Mouse (Mus musculus): ENCODE measurements around the gene Nagk. TPM values are rescaled to one million over a fixed set of nuclear protein-coding genes. Genes with fewer than 3 reads are reported as not detected.
A peak's percentile ranks its signal among the peaks of the same experiment; 100 is the strongest.
"Not testable (repeated sequence)": the region's sequence is repeated elsewhere in the genome, so short reads cannot be mapped to it uniquely, and the experiment has no call there.

The Nagk gene
- total RNA-seq, 2 experiments from 2014 or later: 3.5 to 4.2 TPM

DNA sequence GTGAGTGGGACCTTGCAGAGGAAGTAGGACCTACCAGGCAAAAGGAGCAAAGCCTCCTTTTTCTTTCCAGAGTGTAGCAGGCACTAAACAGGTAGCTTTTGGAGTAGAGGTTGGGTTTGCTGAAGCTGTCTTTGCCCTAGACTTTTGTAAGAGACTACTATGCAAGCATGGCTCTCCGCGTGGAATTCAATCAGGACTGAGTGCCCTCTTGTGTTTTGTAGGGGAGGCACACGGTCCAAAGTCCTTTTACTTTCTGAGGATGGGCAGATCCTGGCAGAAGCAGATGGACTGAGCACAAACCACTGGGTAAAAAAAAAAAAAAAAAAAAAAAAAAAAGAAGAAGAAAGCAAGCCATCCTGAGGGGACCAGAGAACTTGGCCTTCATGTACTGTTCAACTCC, 1.9 kb downstream of the Nagk start:
- ATAC-seq (replicated peaks; ENCODE audit: low FRiP score, low TSS enrichment, poor library complexity, severe bottlenecking): no peak

GRCm38 (mm10) chr6:83802033-83802432, 7.3 kb downstream of the Nagk start:
- ATAC-seq (replicated peaks; ENCODE audit: low FRiP score, low TSS enrichment, poor library complexity, severe bottlenecking): no peak

GRCm38 (mm10) chr6:83802846-83803245, 8.1 kb downstream of the Nagk start:
- ATAC-seq (replicated peaks; ENCODE audit: low FRiP score, low TSS enrichment, poor library complexity, severe bottlenecking): no peak

DNA sequence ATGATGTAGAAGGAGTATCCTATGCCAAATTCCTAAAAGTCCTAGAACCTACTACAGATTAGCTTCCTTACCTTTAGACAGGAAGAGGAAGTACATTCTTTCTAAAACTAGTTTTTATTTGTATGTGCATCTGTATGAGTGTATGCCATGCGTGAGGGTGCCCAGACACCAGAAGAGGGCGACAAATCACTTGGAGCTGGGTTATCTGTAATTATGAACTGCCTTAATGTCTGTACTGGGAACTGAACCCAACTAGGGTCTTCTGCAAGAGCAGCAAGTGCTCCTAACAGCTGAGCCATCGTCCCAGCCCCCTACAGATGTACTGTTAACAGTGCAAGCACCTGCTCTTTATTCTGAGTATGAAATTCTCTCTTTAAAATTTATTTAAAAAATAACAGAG, 21.0 kb downstream of the Nagk start:
- no peak for ATAC-seq (replicated peaks; ENCODE audit: low FRiP score, low TSS enrichment, poor library complexity, severe bottlenecking)

GRCm38 (mm10) chr6:83818996-83819395, 24.2 kb downstream of the Nagk start:
- ATAC-seq (replicated peaks; ENCODE audit: low FRiP score, low TSS enrichment, poor library complexity, severe bottlenecking): no peak

DNA sequence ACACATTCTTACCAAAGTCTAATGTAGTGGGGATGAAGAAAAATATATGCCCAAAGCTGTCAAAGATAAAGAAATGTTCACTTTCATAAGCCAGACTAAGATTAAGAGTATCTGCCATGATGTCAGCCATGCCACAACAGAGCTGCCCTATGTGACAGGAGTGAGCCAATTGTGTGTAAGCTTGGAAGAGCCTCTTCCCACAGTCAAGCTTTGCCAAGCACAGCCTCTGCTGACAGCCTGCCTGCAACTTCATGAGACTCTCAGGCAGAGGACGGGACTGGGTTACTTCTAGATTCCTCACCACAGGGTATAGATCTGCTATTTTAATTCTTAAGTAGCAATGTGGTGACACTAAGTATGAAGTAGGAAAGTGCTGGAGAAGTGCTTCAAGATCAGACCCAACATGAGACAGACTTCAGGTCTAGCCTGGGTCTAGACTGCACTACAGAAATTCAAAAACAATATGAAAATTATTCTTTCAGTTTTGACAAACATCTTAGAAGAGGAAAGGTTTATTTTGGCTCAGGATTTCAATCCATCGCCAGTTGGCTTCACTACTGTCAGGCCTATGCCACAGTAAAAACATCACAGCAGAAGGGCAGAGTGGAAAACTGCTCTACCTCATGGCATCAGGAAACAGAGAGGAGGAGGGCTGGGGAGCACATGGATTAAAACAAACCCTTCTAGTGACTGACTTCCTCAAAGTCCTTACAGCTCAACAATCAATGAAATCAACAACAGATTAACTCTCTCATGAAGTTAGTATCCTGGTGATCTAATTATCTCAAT, 26.1 kb downstream of the Nagk start:
- ATAC-seq (replicated peaks; ENCODE audit: low FRiP score, low TSS enrichment, poor library complexity, severe bottlenecking): no peak

DNA sequence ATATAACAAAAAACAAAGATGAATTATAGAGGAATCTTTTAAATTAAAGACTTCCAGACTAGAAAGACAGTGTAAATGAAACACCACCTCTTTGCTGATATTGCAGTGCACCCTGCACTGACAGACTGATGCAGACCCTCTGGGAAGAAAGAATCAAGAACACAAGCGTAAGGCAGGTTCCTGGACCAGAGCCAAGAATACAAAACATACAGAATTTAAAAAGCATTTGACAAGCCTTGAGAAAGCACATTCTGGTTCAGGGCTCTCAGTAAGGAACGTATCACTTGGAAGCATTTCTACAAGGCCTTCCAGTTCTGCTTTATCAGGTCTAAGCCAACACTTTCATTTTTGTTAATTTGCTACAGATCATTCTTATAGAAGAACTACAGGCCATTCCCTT, 27.1 kb downstream of the Nagk start:
- ATAC-seq (replicated peaks; ENCODE audit: low FRiP score, low TSS enrichment, poor library complexity, severe bottlenecking): no peak

DNA sequence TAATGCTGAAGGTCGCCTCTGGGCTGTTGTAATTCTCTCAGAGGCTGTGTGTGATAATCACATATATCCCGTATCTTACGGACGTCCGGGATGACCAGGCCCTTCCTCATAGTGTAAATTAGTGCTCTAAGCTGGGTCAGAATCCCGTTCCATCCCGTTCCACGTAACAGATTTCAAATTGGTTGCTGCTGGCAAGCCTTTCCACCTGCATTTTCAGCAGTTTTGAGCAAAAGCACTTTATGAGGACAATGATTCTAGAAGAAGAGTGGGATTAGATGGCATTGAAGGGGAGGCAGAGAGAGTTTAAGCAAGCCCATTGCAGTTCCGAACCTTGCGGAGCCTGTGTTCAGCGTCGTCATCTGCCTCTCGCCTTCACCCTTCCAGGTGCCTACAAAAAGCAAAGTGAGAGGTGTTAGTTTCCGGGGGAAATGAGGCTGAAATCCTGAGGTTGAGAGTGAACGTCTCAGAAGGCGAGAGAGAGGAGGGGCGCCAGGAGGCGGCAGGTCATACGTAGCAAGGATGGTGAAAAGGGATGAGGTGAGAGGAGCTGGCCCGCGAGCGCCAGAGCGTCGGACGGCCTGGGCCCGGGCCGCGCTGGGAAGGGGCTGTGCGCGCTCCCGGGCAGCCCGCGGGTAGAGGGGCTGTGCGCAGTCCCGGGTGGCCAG, 36.3 kb downstream of the Nagk start:
- peak; percentile 24 for ATAC-seq (replicated peaks; ENCODE audit: low FRiP score, low TSS enrichment, poor library complexity, severe bottlenecking)

DNA sequence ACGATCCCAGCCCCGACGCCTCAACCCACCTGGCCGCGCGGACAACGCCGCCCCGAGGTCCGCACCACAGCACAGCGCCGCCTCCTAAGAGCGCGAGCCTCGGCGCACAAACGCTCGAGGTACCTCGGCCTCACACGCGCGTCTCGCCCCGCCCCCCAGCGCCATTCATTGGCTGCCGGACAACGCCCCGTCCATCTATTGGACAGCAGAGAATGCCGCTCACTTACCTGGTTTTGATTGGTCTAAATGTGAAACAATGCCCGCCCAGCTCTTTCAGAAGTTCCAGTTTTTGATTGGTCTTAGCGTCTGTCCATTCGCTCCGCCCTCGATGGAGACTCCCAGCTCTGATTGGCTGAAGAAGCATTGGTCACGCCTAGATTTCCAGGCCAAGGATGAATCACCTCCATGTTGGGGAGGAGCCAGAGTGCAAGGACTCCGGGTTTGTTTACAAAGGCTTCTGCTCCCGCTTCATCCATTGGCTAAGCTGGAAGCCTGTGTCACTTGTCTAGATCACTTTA, 36.9 kb downstream of the Nagk start, which contains the start of gene Paip2b:
Gene Paip2b, minus strand, starts transcription at position 136 of the 518 bp plus-strand sequence.
- ATAC-seq (replicated peaks; ENCODE audit: low FRiP score, low TSS enrichment, poor library complexity, severe bottlenecking): peak; percentile 99

GRCm38 (mm10) chr6:83832393-83832792, 37.6 kb downstream of the Nagk start:
- not testable (repeated sequence) for ATAC-seq (replicated peaks; ENCODE audit: low FRiP score, low TSS enrichment, poor library complexity, severe bottlenecking)

GRCm38 (mm10) chr6:83836826-83837225, 42.0 kb downstream of the Nagk start:
- no peak for ATAC-seq (replicated peaks; ENCODE audit: low FRiP score, low TSS enrichment, poor library complexity, severe bottlenecking)

DNA sequence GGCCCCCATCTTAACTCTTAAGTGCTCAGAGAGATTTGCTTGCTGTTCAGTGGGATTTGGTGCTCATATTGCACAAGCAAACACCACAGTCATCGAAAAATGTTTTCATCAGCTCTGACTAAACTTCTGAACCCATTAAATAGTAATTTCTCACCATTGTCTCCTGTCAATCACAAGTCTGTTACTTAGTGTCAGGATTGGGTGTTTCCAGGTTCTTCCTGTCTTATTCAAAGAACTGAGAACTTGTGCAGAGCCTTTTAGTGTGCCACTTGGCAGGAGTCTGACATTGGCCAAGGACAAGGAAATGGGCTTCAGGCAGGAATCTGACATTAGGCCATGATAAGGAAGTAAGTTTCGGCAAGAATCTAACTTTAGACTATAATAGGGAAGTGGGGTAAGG, 43.3 kb downstream of the Nagk start:
- no peak for ATAC-seq (replicated peaks; ENCODE audit: low FRiP score, low TSS enrichment, poor library complexity, severe bottlenecking)

- no peak for ATAC-seq (replicated peaks; ENCODE audit: low FRiP score, low TSS enrichment, poor library complexity, severe bottlenecking)
Measured at GRCm38 (mm10) chr6:83840086-83840485, 45.3 kb downstream of the Nagk start.

DNA sequence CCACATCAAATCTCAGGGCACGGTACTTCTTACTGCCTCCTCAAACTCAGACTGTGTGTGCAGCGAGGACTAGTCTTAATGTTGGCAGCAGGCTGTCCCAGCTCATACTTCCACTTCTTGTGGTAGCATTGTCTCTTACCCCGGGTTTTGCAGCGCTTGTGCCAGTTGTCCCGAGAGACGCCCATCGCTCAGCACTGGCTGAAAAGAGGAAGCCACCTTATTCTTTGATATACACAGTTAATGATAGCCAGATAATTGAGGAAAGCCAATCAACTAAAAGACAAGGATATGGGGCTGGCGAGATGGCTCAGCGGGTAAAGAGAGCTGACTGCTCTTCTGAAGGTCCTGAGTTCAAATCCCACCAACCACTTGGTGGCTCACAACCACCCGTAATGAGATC, 50.1 kb downstream of the Nagk start:
- ATAC-seq (replicated peaks; ENCODE audit: low FRiP score, low TSS enrichment, poor library complexity, severe bottlenecking): no peak

DNA sequence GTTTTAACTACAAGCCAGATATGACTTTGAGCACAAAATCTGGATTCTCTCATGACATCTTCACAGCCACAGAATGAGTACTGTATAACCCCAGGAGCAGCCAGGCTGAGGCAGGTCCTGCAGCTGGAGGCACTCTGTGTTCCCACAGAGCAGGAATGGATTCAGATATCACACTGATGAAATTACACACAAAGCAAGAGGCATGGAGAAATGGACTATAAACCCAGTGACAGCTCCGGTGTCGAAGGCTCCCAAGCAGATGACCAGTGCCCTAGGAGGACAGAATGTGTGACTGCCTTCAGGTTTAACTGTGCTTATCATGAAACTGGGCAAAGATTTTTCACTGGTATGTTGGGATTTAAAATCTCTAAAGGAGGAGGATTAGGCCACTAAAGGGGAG, 51.4 kb downstream of the Nagk start:
- ATAC-seq (replicated peaks; ENCODE audit: low FRiP score, low TSS enrichment, poor library complexity, severe bottlenecking): no peak

GRCm38 (mm10) chr6:83849446-83849845, 54.7 kb downstream of the Nagk start:
- no peak for ATAC-seq (replicated peaks; ENCODE audit: low FRiP score, low TSS enrichment, poor library complexity, severe bottlenecking)

Other genes with a start within 250 kb of the Nagk start
- 22.7 and 24.9 TPM in 2 replicates for gene Stambp, start 222.3 kb upstream of the Nagk start, total RNA-seq (2014; fragmentation: Nextera tagmentation)
- 2.4 and 3.2 TPM in 2 replicates for gene Stambp, start 222.3 kb upstream of the Nagk start, total RNA-seq (2017)
- not detected in 2 replicates for gene Clec4f, start 138.8 kb upstream of the Nagk start, total RNA-seq (2014; fragmentation: Nextera tagmentation)
- not detected in 2 replicates for gene Clec4f, start 138.8 kb upstream of the Nagk start, total RNA-seq (2017)
- gene Cd207, start 117.1 kb upstream of the Nagk start, total RNA-seq (2014; fragmentation: Nextera tagmentation): not detected in 2 replicates
- not detected in 2 replicates for gene Cd207, start 117.1 kb upstream of the Nagk start, total RNA-seq (2017)
- not detected in 2 replicates for gene Vax2, start 83.7 kb upstream of the Nagk start, total RNA-seq (2014; fragmentation: Nextera tagmentation)
- gene Vax2, start 83.7 kb upstream of the Nagk start, total RNA-seq (2017): not detected in 2 replicates
- gene Atp6v1b1, start 52.0 kb upstream of the Nagk start, total RNA-seq (2014; fragmentation: Nextera tagmentation): not detected in 2 replicates
- gene Atp6v1b1, start 52.0 kb upstream of the Nagk start, total RNA-seq (2017): not detected in 2 replicates
- gene Ankrd53, start 32.3 kb upstream of the Nagk start, total RNA-seq (2014; fragmentation: Nextera tagmentation): not detected in 2 replicates
- not detected in 2 replicates for gene Ankrd53, start 32.3 kb upstream of the Nagk start, total RNA-seq (2017)
- gene Tex261, start 19.2 kb upstream of the Nagk start, total RNA-seq (2014; fragmentation: Nextera tagmentation): 53.2 and 57.9 TPM in 2 replicates
- 21.3 and 39.1 TPM in 2 replicates for gene Tex261, start 19.2 kb upstream of the Nagk start, total RNA-seq (2017)
- 8.3 and 17.4 TPM in 2 replicates for gene Paip2b, start 36.8 kb downstream of the Nagk start, total RNA-seq (2014; fragmentation: Nextera tagmentation)
- 14.1 and 21.2 TPM in 2 replicates for gene Paip2b, start 36.8 kb downstream of the Nagk start, total RNA-seq (2017)
- gene Zfp638, start 72.1 kb downstream of the Nagk start, total RNA-seq (2014; fragmentation: Nextera tagmentation): 104 and 139 TPM in 2 replicates
- 158 and 188 TPM in 2 replicates for gene Zfp638, start 72.1 kb downstream of the Nagk start, total RNA-seq (2017)
- gene Dysf, start 213.6 kb downstream of the Nagk start, total RNA-seq (2014; fragmentation: Nextera tagmentation): not detected in 2 replicates
- not detected in 2 replicates for gene Dysf, start 213.6 kb downstream of the Nagk start, total RNA-seq (2017)

Measured in megakaryocyte-erythroid progenitor cell, adult 5-6 weeks (primary cell).